Mouse (Mus musculus) right cerebral cortex, postnatal 25 days (tissue): ENCODE measurements around the gene Pigp.

Experiments used
- DNase-seq: peaks from one replicate; pipeline ENCODE4 v3.0.0; 2022

The Pigp gene

DNA sequence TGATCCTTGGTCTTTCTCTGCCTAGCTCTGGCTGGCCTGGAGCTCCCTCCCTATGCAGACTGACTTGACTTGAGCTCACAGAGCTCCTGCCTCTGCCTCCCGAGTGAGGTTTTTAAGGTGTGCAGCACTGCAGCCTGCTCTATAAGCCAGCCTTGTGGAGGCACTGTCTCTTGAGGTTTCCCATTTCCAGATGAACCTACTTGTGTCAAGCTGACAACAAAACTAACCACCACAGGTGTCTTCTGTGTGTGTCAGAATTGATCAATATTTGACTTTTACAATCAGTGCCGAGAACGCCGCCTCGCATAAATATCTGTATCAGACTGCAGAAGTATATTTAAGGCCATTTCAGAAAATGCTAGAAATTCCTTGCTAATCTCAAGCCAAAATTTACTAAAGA is 57.0 kb downstream of the Pigp start:
- no peak for DNase-seq

DNA sequence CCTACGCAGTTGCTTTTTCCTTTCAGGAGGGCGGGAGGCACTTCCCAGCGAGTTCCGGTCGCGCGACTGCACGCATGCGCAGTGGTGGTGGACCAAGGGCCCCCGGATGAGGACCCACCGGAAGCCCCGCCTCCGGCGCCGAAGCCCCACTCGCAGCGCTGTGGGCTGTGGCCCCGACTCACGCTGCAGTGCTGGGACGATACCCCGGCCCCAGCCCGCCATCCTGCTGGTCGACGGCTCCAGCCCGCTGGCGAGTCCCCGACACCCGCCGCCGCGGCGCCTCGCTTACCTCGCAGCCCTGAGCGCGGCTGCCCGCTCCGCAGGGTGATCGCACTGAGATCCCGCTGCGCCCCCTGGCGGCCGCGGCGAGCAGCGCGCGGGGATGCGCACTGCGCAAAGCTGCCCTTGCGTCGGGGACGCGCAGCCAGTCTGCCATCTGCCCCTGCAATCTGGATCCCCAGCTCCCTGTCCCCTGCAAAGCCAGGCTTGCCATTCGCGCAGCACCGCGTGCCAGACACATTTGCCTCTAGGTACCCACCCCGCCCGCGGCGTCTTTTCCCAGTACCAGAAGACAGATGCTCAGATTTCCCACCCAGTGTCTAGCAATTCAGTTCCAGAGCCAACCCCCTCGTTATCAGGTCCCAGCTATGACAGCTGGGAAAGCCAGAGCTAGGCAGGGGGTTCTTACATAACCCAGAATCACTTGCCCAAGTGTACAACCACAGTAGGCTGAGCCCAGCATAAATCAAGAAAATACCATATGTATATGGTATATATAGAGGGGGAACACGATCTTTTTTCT is 58.2 kb downstream of the Pigp start, which contains the start of gene Hlcs:
Gene Hlcs (minus strand): TSS at position 343 of the 802 bp plus-strand sequence.
- DNase-seq, result peak; percentile 99

DNA sequence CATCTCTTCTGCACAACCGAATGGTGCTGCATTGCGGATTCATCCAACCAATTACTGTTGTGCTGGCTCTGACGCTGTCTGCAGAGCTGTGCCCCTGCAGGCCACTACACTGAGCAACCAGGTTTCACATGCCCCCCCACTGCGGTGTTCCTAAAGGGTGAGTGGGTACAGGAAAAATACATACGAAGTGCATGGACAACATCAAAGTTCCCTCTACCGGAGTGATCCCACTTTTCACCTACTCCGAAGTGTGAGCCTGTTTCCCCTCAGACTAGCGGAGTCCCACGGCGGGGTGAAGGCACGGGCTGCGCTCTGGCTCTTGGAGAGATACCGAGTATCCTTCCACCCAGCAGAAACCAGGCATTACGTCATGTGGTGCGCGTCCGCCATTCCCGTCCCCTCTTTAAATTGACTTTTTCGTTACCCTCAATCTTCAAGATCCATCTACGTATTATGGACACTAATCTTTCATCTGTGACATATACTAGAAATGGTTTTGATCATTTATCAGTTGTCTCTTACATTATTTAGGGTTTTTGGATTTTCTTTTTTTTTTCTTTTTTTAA is 58.9 kb downstream of the Pigp start:
- DNase-seq, result peak; percentile 83

DNA sequence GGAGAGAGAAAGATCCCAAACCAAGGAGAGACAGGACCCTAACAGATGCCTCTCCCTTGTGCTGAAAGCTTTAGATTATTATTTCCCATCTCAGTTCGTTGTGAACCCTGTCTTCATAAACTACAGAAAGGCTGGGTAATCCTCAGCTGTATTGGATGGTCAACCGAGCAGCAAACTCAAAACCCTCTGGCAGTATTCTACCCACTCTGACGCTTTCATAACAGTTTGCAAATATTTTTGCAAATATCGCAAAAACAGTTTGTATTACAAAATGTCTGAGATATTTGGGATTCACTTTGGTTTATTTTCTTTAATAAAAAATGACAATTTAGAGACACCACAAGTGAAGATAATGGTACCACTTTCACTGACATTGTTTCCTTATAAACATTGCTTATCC is 59.7 kb downstream of the Pigp start:
- DNase-seq, result no peak

DNA sequence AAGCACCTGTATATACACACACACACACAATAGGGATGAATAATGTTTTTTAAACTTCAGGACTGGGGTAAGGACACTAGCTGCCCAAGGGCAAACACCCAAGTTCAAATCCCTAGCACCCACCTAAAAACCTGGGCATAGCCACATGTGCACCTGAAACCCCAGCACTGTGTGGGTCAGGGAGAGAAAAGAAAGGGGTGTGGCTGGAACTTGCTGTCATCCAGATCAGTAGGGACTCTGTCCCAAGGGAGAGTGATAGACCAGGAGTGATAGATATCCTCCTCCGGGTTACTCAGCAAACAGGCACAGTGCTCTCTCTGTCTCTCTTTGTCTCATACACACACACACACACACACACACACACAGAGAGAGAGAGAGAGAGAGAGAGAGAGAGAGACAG is 60.2 kb downstream of the Pigp start:
- no peak for DNase-seq

DNA sequence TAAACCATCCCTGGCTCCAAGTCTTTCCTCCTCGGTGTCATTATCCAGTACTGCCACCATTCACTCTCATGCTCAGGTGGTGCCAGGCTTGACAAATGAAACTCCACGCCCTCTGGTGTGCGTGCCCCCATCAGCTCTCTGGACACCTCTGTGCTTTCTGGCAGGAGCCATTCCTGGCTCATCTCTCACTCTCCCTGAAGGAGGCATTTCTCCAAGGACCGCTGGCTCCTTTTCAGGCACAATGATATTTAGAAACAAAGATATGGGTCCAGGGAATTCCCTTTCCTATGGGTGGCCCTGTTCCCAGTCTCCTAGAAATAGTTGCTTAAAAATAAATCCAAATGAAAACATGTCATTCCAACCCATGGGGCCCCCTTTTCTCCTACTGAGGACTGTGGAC is 62.6 kb downstream of the Pigp start:
- DNase-seq, result no peak
